In the genomic region with DNA sequence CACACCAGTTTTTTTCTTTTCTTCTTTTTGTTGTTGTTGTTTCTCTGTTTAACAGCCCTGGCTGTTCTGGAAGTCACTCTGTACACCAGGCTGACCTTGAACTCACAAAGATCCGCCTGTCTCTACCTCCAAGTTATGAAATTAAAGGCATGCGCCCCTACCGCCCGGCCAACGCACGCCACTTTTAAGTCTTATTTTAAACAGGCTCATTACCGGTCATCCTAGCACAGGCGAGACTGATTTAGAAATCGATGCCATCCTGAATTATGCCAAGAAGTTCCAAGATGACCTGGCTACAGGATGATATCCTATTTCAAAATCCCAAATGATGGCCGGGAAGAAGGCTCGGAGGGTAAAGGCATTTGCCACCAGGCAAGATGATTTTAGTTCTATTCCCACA, we compare ENCODE assay signal across 7 mouse cellular contexts. TPM values are rescaled to one million over a fixed set of nuclear protein-coding genes. Genes with fewer than 3 reads are reported as not detected.
DNase-seq lines count a peak whose midpoint lies in the region; ATAC-seq lines count a peak whose summit lies in the region.

TSS of gene Gadd45gip1 (plus strand) at position 33 of the 400 bp plus-strand sequence.

- peak within 1 kb of the TSS; percentile 93 for H3K4me3 ChIP-seq in forebrain, embryonic 12.5 days (replicated peaks)
- peak within 1 kb of the TSS; percentile 91 for H3K4me3 ChIP-seq in limb, embryonic 12.5 days (replicated peaks)
- H3K4me3 ChIP-seq in midbrain, embryonic 14.5 days (replicated peaks; ENCODE audit: low read depth, low read length) = peak within 1 kb of the TSS; percentile 85

- peak within 1 kb of the TSS; percentile 97 for H3K9ac ChIP-seq in forebrain, embryonic 12.5 days
- peak within 1 kb of the TSS; percentile 97 for H3K9ac ChIP-seq in limb, embryonic 12.5 days (replicated peaks)
- peak within 1 kb of the TSS; percentile 93 for H3K9ac ChIP-seq in midbrain, embryonic 14.5 days (replicated peaks; ENCODE audit: low read length)

- 83% methylated on average over 11 of the region's 11 CpGs for WGBS in forebrain, embryonic 12.5 days
- 78% methylated on average over 11 of the region's 11 CpGs for WGBS in limb, embryonic 12.5 days
- WGBS in midbrain, embryonic 14.5 days = 84% methylated on average over 11 of the region's 11 CpGs

- no peaks in the 10 kb centered on the region for H3K27me3 ChIP-seq in forebrain, embryonic 12.5 days
- H3K27me3 ChIP-seq in limb, embryonic 12.5 days = no peaks in the 10 kb centered on the region
- no peaks in the 10 kb centered on the region for H3K27me3 ChIP-seq in midbrain, embryonic 14.5 days (ENCODE audit: control insufficient read depth, insufficient read depth, low read length)

- peak; percentile 93 for DNase-seq in ES-CJ7 (ENCODE audit: low read depth, low spot score)
- peak; percentile 75 for DNase-seq in adipocyte (ENCODE audit: low spot score)
- peak; percentile 28 to 43 for DNase-seq in heart, postnatal 36 days
- DNase-seq in midbrain, embryonic 14.5 days = no peak
- DNase-seq in thymus, postnatal 25 days = peak; percentile 50

- no peak for ATAC-seq in forebrain, embryonic 12.5 days (ENCODE audit: low FRiP score)
- no peak for ATAC-seq in limb, embryonic 12.5 days (ENCODE audit: insufficient number of reproducible peaks, insufficient read depth, low FRiP score, low TSS enrichment, low read depth)
- ATAC-seq in midbrain, embryonic 14.5 days (ENCODE audit: low FRiP score, low TSS enrichment) = no peak

- H3K27ac ChIP-seq in forebrain, embryonic 12.5 days = peak within 1 kb of the TSS; percentile 97
- H3K27ac ChIP-seq in limb, embryonic 12.5 days = peak within 1 kb of the TSS; percentile 97
- peak within 1 kb of the TSS; percentile 94 for H3K27ac ChIP-seq in midbrain, embryonic 14.5 days (replicated peaks; ENCODE audit: low read depth, low read length)

- peaks cover 30% of the 10 kb centered on the region for H3K4me1 ChIP-seq in forebrain, embryonic 12.5 days
- peaks cover 11% of the 10 kb centered on the region for H3K4me1 ChIP-seq in limb, embryonic 12.5 days (replicated peaks)
- peaks cover 8% of the 10 kb centered on the region; the same call in 1 of the 2 replicates for H3K4me1 ChIP-seq in midbrain, embryonic 14.5 days (ENCODE audit: control insufficient read depth, insufficient read depth, low read length)

- peaks cover 30% of the 10 kb centered on the region for H3K36me3 ChIP-seq in forebrain, embryonic 12.5 days (replicated peaks)
- H3K36me3 ChIP-seq in limb, embryonic 12.5 days = peaks cover 28% of the 10 kb centered on the region
- H3K36me3 ChIP-seq in midbrain, embryonic 14.5 days (ENCODE audit: control insufficient read depth, insufficient read depth, low read length) = peaks cover 32% of the 10 kb centered on the region

- no peaks in the 10 kb centered on the region for H3K9me3 ChIP-seq in forebrain, embryonic 12.5 days
- H3K9me3 ChIP-seq in limb, embryonic 12.5 days = no peaks in the 10 kb centered on the region
- no peaks in the 10 kb centered on the region for H3K9me3 ChIP-seq in midbrain, embryonic 14.5 days (ENCODE audit: control insufficient read depth, low read length)

- peak within 1 kb of the TSS; percentile 58 for H3K4me2 ChIP-seq in forebrain, embryonic 12.5 days
- H3K4me2 ChIP-seq in limb, embryonic 12.5 days = peak within 1 kb of the TSS; percentile 60
- peak within 1 kb of the TSS; percentile 67 for H3K4me2 ChIP-seq in midbrain, embryonic 14.5 days (ENCODE audit: low read length)

- intact Hi-C loops in heart, postnatal 36 days (cut with DNase I) = no loop called here

RNA-seq across cellular contexts. Expression of gene Gadd45gip1, which starts in this region (rescaled TPM):
- polyA plus RNA-seq in forebrain, embryonic 12.5 days (2016; fragmentation: Nextera tagmentation; extraction: Ambion mirVana) = 43.0 and 44.8 TPM in 2 replicates
- 10 to 100 TPM; 28.5 to 29.5 TPM for total RNA-seq in heart, postnatal 36 days (2021)
- 46.5 and 48.6 TPM in 2 replicates for polyA plus RNA-seq in limb, embryonic 12.5 days (2016; fragmentation: Nextera tagmentation; extraction: Ambion mirVana)
- 32.7 and 35.8 TPM in 2 replicates for polyA plus RNA-seq in midbrain, embryonic 14.5 days (2014; fragmentation: Nextera tagmentation; extraction: Ambion mirVana)
